Mouse (Mus musculus): ENCODE results near the gene Nphs2. TPM values are rescaled to one million over a fixed set of nuclear protein-coding genes. Genes with fewer than 3 reads are reported as not detected.
"Not testable (repeated sequence)": the region's sequence is repeated elsewhere in the genome, so short reads cannot be mapped to it uniquely, and the experiment has no call there.

The Nphs2 gene
- polyA plus RNA-seq (2015; fragmentation: Nextera tagmentation; extraction: Ambion mirVana) = 62.5 and 64.3 TPM in 2 replicates

DNA sequence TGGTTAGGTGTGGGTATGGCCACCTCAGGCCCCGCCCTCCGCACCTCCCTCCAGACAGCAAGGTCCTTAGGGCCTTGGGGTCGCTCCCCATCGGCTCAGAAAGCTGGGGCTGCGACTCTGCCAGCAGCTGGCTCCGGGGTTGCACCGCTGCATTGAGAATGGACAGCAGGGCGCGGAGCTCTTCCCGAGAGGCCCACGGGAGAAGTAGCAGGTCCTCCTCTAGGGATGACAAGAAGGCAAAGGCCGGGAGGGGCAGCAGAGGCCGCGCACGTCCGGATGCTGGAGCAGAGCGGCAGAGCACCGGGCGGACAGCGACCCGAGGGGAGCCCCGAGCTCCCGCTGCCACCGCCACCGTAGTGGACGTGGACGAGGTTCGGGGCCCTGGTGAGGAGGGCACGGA, at the start of gene Nphs2:
Nphs2 (plus strand) TSS at position 98 of the 400 bp plus-strand sequence.
- DNase-seq (ENCODE audit: low spot score) = peak; percentile 34
- Histone ChIP-seq H3K4me1 (replicated peaks; ENCODE audit: insufficient read depth, low read length) (no peaks in the 10 kb centered on the region), H3K4me2 (ENCODE audit: low read length) (peak within 1 kb of the TSS; percentile 47), H3K36me3 (ENCODE audit: insufficient read depth, low read length) (no peaks in the 10 kb centered on the region), H3K27ac (no peak within 1 kb of the TSS; the same call in 1 of the 2 replicates), H3K4me3 (replicated peaks; ENCODE audit: low read depth, low read length) (peak within 1 kb of the TSS; percentile 25), H3K27me3 (ENCODE audit: insufficient read depth, low read length) (peaks cover 14% of the 10 kb centered on the region; the same call in 1 of the 2 replicates), H3K9ac (ENCODE audit: low read depth, low read length) (peak within 1 kb of the TSS; percentile 20; the same call in 1 of the 2 replicates), H3K9me3 (replicated peaks; ENCODE audit: low read length) (no peaks in the 10 kb centered on the region)
- 0 out of 2 replicates have a peak, but pooled peaks have one; percentile 36 for ATAC-seq (replicated peaks; ENCODE audit: low FRiP score, low read depth)
- 4% methylated on average over 29 of the region's 29 CpGs for WGBS
- no peak for TF ChIP-seq CTCF (IDR thresholded peaks at IDR 0.05; ENCODE audit: low read depth)

GRCm38 (mm10) chr1:156263352-156263751, 47.2 kb upstream of the Nphs2 start:
- Histone ChIP-seq H3K9me3 (replicated peaks; ENCODE audit: low read length) (no peaks in the 10 kb centered on the region), H3K36me3 (ENCODE audit: insufficient read depth, low read length) (no peaks in the 10 kb centered on the region), H3K4me2 (ENCODE audit: low read length) (no peak overlapping the region), H3K9ac (ENCODE audit: low read depth, low read length) (no peak overlapping the region), H3K4me3 (replicated peaks; ENCODE audit: low read depth, low read length) (no peak overlapping the region), H3K27ac (no peak overlapping the region), H3K27me3 (ENCODE audit: insufficient read depth, low read length) (no peaks in the 10 kb centered on the region), H3K4me1 (replicated peaks; ENCODE audit: insufficient read depth, low read length) (no peaks in the 10 kb centered on the region)
- DNase-seq (ENCODE audit: low spot score) = peak; percentile 78
- peak; percentile 94 for TF ChIP-seq CTCF (IDR thresholded peaks at IDR 0.05; ENCODE audit: low read depth)
- 49% methylated on average over 2 of the region's 2 CpGs for WGBS
- no peak for ATAC-seq (replicated peaks; ENCODE audit: low FRiP score, low read depth)

GRCm38 (mm10) chr1:156263946-156264345, 46.6 kb upstream of the Nphs2 start:
- Histone ChIP-seq H3K27me3 (ENCODE audit: insufficient read depth, low read length) (no peaks in the 10 kb centered on the region), H3K36me3 (ENCODE audit: insufficient read depth, low read length) (no peaks in the 10 kb centered on the region), H3K4me2 (ENCODE audit: low read length) (no peak overlapping the region), H3K27ac (no peak overlapping the region), H3K9me3 (replicated peaks; ENCODE audit: low read length) (no peaks in the 10 kb centered on the region), H3K4me3 (replicated peaks; ENCODE audit: low read depth, low read length) (no peak overlapping the region), H3K4me1 (replicated peaks; ENCODE audit: insufficient read depth, low read length) (no peaks in the 10 kb centered on the region), H3K9ac (ENCODE audit: low read depth, low read length) (no peak overlapping the region)
- no peak for DNase-seq (ENCODE audit: low spot score)
- WGBS = 81% methylated on average over 8 of the region's 8 CpGs
- no peak for TF ChIP-seq CTCF (IDR thresholded peaks at IDR 0.05; ENCODE audit: low read depth)
- no peak for ATAC-seq (replicated peaks; ENCODE audit: low FRiP score, low read depth)

GRCm38 (mm10) chr1:156268546-156268945, 42.0 kb upstream of the Nphs2 start:
- not testable (repeated sequence) for H3K4me1 ChIP-seq (replicated peaks; ENCODE audit: insufficient read depth, low read length); H3K4me2 ChIP-seq (ENCODE audit: low read length); ATAC-seq (replicated peaks; ENCODE audit: low FRiP score, low read depth); H3K27ac ChIP-seq; H3K9ac ChIP-seq (ENCODE audit: low read depth, low read length); H3K9me3 ChIP-seq (replicated peaks; ENCODE audit: low read length); H3K4me3 ChIP-seq (replicated peaks; ENCODE audit: low read depth, low read length); H3K27me3 ChIP-seq (ENCODE audit: insufficient read depth, low read length); H3K36me3 ChIP-seq (ENCODE audit: insufficient read depth, low read length)
- peak; percentile 9 for DNase-seq (ENCODE audit: low spot score)
- 37% methylated on average over 3 of the region's 3 CpGs for WGBS

DNA sequence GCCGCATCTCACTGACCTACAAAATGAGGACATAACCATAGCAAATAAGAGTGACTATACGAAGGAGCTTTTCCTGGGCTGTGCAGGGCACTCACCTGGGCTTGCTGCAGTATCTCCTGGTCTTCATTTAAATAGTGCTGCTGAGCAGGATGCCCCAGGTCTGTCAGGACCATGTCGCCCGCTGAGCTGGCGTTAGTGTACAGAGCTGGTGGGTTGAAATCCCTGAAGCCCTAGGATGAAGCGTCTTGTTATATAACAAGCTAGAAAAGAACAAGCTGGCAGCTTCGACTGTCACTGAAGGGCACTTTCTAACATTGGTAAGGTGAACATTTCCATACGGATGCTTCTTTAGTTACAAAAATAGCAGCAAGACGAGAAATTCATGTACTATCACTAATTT, 40.1 kb upstream of the Nphs2 start:
- TF ChIP-seq CTCF (IDR thresholded peaks at IDR 0.05; ENCODE audit: low read depth) = no peak
- 82% methylated on average over 9 of the region's 9 CpGs for WGBS
- ATAC-seq (replicated peaks; ENCODE audit: low FRiP score, low read depth) (no peak), DNase-seq (ENCODE audit: low spot score) (no peak)
- H3K4me3 ChIP-seq (replicated peaks; ENCODE audit: low read depth, low read length) = no peak overlapping the region
- no peak overlapping the region for H3K9ac ChIP-seq (ENCODE audit: low read depth, low read length)
- H3K9me3 ChIP-seq (replicated peaks; ENCODE audit: low read length) = no peaks in the 10 kb centered on the region
- no peaks in the 10 kb centered on the region for H3K36me3 ChIP-seq (ENCODE audit: insufficient read depth, low read length)
- no peaks in the 10 kb centered on the region for H3K27me3 ChIP-seq (ENCODE audit: insufficient read depth, low read length)
- H3K4me1 ChIP-seq (replicated peaks; ENCODE audit: insufficient read depth, low read length) = no peaks in the 10 kb centered on the region
- no peak overlapping the region for H3K27ac ChIP-seq
- H3K4me2 ChIP-seq (ENCODE audit: low read length) = no peak overlapping the region

DNA sequence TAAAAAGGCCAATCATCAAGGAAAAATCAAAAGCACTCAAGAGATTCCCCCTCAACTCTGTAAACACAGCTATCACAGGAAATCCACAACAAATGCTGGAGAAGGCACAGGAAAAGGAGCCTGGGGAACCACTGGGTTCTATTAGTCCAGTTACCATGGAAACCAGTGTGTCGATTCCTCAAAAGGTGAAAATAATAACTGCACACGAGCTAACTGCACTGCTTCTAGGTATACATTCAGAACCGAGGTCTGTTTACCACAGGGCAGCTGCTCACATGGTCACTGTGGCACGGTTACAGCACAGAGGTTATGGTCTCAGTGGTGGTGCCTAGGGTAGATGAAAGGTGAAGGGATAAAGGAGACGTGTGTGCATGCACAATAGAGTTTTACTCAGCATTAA, 38.9 kb upstream of the Nphs2 start:
- Histone ChIP-seq H3K4me2 (ENCODE audit: low read length) (no peak overlapping the region), H3K27me3 (ENCODE audit: insufficient read depth, low read length) (no peaks in the 10 kb centered on the region), H3K9me3 (replicated peaks; ENCODE audit: low read length) (no peaks in the 10 kb centered on the region), H3K4me3 (replicated peaks; ENCODE audit: low read depth, low read length) (no peak overlapping the region), H3K4me1 (replicated peaks; ENCODE audit: insufficient read depth, low read length) (no peaks in the 10 kb centered on the region), H3K36me3 (ENCODE audit: insufficient read depth, low read length) (no peaks in the 10 kb centered on the region), H3K9ac (ENCODE audit: low read depth, low read length) (no peak overlapping the region), H3K27ac (no peak overlapping the region)
- no peak for ATAC-seq (replicated peaks; ENCODE audit: low FRiP score, low read depth)
- no peak for DNase-seq (ENCODE audit: low spot score)
- 52% methylated on average over 5 of the region's 5 CpGs for WGBS
- TF ChIP-seq CTCF (IDR thresholded peaks at IDR 0.05; ENCODE audit: low read depth) = no peak

DNA sequence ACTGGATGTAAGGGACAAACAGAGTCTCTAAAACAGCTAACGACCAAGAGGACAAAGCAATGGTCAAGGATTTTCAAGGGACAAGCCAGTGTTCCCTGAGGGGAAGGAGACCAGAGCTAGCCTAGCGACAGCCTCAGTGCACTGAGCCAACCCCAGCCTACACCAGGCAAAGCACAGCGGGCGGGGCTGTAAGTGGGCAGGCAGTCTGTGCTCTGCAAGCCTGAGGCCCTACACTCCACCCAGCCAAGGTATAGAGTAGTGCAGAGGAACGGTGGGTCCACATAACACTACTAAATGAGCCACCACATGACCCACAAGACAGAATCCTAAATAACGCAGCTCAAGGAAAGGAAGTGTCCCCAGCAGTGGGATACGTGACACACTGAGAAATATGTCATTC, 36.9 kb upstream of the Nphs2 start:
- H3K27me3 ChIP-seq (ENCODE audit: insufficient read depth, low read length) = no peaks in the 10 kb centered on the region
- no peak for TF ChIP-seq CTCF (IDR thresholded peaks at IDR 0.05; ENCODE audit: low read depth)
- H3K4me3 ChIP-seq (replicated peaks; ENCODE audit: low read depth, low read length) = no peak overlapping the region
- no peak overlapping the region for H3K4me2 ChIP-seq (ENCODE audit: low read length)
- DNase-seq (ENCODE audit: low spot score) = no peak
- H3K9me3 ChIP-seq (replicated peaks; ENCODE audit: low read length) = no peaks in the 10 kb centered on the region
- ATAC-seq (replicated peaks; ENCODE audit: low FRiP score, low read depth) = no peak
- H3K27ac ChIP-seq = no peak overlapping the region
- no peaks in the 10 kb centered on the region for H3K4me1 ChIP-seq (replicated peaks; ENCODE audit: insufficient read depth, low read length)
- 62% methylated on average over 7 of the region's 7 CpGs for WGBS
- H3K9ac ChIP-seq (ENCODE audit: low read depth, low read length) = no peak overlapping the region
- H3K36me3 ChIP-seq (ENCODE audit: insufficient read depth, low read length) = no peaks in the 10 kb centered on the region

Data from kidney, postnatal 0 days (tissue).